Mouse (Mus musculus): ENCODE measurements around the gene Rufy2. TPM values are rescaled to one million over a fixed set of nuclear protein-coding genes. Genes with fewer than 3 reads are reported as not detected.

Rufy2 gene
- total and polyA plus RNA-seq, 2 experiments from 2014 or later: 9.7 to 11.7 TPM

GRCm38 (mm10) chr10:63039867-63040628, 60.0 kb downstream of the Rufy2 start:
- no peaks in the 10 kb centered on the region for H3K9me3 ChIP-seq (replicated peaks; ENCODE audit: control insufficient read depth, low read length)
- peaks cover 3% of the 10 kb centered on the region; the same call in 1 of the 2 replicates for H3K4me1 ChIP-seq (ENCODE audit: control insufficient read depth, insufficient read depth)
- ATAC-seq (ENCODE audit: insufficient read depth, low read depth) (peak; percentile 51; the same call in 1 of the 2 replicates), DNase-seq (ENCODE audit: low spot score) (no peak)
- no peak overlapping the region for H3K4me3 ChIP-seq (ENCODE audit: low read depth, low read length)
- TF ChIP-seq CTCF (IDR thresholded peaks at IDR 0.05; ENCODE audit: low read depth) (no peak), EP300 (IDR thresholded peaks at IDR 0.05; ENCODE audit: low read depth) (no peak)
- H3K36me3 ChIP-seq (replicated peaks; ENCODE audit: control insufficient read depth, insufficient read depth, low read length): no peaks in the 10 kb centered on the region
- H3K27ac ChIP-seq (ENCODE audit: low read depth): no peak overlapping the region
- no peak overlapping the region for H3K4me2 ChIP-seq (ENCODE audit: low read depth, low read length)
- 39% methylated on average over 5 of the region's 5 CpGs for WGBS
- H3K27me3 ChIP-seq (ENCODE audit: control insufficient read depth, insufficient read depth, low read length): no peaks in the 10 kb centered on the region
- no peak overlapping the region for H3K9ac ChIP-seq (replicated peaks; ENCODE audit: low read depth, low read length)

GRCm38 (mm10) chr10:63043154-63043553, 63.1 kb downstream of the Rufy2 start:
- Histone ChIP-seq H3K9me3 (replicated peaks; ENCODE audit: control insufficient read depth, low read length) (no peaks in the 10 kb centered on the region), H3K27me3 (ENCODE audit: control insufficient read depth, insufficient read depth, low read length) (no peaks in the 10 kb centered on the region), H3K36me3 (replicated peaks; ENCODE audit: control insufficient read depth, insufficient read depth, low read length) (no peaks in the 10 kb centered on the region), H3K4me3 (ENCODE audit: low read depth, low read length) (no peak overlapping the region), H3K4me2 (ENCODE audit: low read depth, low read length) (no peak overlapping the region), H3K27ac (ENCODE audit: low read depth) (no peak overlapping the region), H3K4me1 (ENCODE audit: control insufficient read depth, insufficient read depth) (peaks cover 3% of the 10 kb centered on the region; the same call in 1 of the 2 replicates), H3K9ac (replicated peaks; ENCODE audit: low read depth, low read length) (no peak overlapping the region)
- DNase-seq (ENCODE audit: low spot score) (no peak), ATAC-seq (ENCODE audit: insufficient read depth, low read depth) (no peak)
- TF ChIP-seq CTCF (IDR thresholded peaks at IDR 0.05; ENCODE audit: low read depth) (peak; percentile 42), EP300 (IDR thresholded peaks at IDR 0.05; ENCODE audit: low read depth) (no peak)
- WGBS: 56% methylated on average over 3 of the region's 3 CpGs

GRCm38 (mm10) chr10:63047751-63048150, 67.7 kb downstream of the Rufy2 start:
- DNase-seq (ENCODE audit: low spot score) (no peak), ATAC-seq (ENCODE audit: insufficient read depth, low read depth) (no peak)
- Histone ChIP-seq H3K4me2 (ENCODE audit: low read depth, low read length) (no peak overlapping the region), H3K9me3 (replicated peaks; ENCODE audit: control insufficient read depth, low read length) (no peaks in the 10 kb centered on the region), H3K4me3 (ENCODE audit: low read depth, low read length) (no peak overlapping the region), H3K27me3 (ENCODE audit: control insufficient read depth, insufficient read depth, low read length) (no peaks in the 10 kb centered on the region), H3K4me1 (ENCODE audit: control insufficient read depth, insufficient read depth) (no peaks in the 10 kb centered on the region; the same call in 1 of the 2 replicates), H3K36me3 (replicated peaks; ENCODE audit: control insufficient read depth, insufficient read depth, low read length) (no peaks in the 10 kb centered on the region), H3K27ac (ENCODE audit: low read depth) (no peak overlapping the region), H3K9ac (replicated peaks; ENCODE audit: low read depth, low read length) (no peak overlapping the region)
- TF ChIP-seq EP300 (IDR thresholded peaks at IDR 0.05; ENCODE audit: low read depth) (no peak), CTCF (IDR thresholded peaks at IDR 0.05; ENCODE audit: low read depth) (no peak)
- WGBS: 77% methylated on average over 8 of the region's 8 CpGs

GRCm38 (mm10) chr10:63049106-63049505, 69.1 kb downstream of the Rufy2 start:
- Histone ChIP-seq H3K27ac (ENCODE audit: low read depth) (no peak overlapping the region), H3K36me3 (replicated peaks; ENCODE audit: control insufficient read depth, insufficient read depth, low read length) (no peaks in the 10 kb centered on the region), H3K27me3 (ENCODE audit: control insufficient read depth, insufficient read depth, low read length) (no peaks in the 10 kb centered on the region), H3K4me1 (ENCODE audit: control insufficient read depth, insufficient read depth) (no peaks in the 10 kb centered on the region), H3K4me2 (ENCODE audit: low read depth, low read length) (no peak overlapping the region), H3K9me3 (replicated peaks; ENCODE audit: control insufficient read depth, low read length) (no peaks in the 10 kb centered on the region), H3K4me3 (ENCODE audit: low read depth, low read length) (no peak overlapping the region), H3K9ac (replicated peaks; ENCODE audit: low read depth, low read length) (no peak overlapping the region)
- TF ChIP-seq EP300 (IDR thresholded peaks at IDR 0.05; ENCODE audit: low read depth) (no peak), CTCF (IDR thresholded peaks at IDR 0.05; ENCODE audit: low read depth) (no peak)
- ATAC-seq (ENCODE audit: insufficient read depth, low read depth): no peak
- WGBS: 83% methylated on average over 2 of the region's 2 CpGs
- no peak for DNase-seq (ENCODE audit: low spot score)

GRCm38 (mm10) chr10:63051267-63051666, 71.2 kb downstream of the Rufy2 start:
- DNase-seq (ENCODE audit: low spot score): no peak
- no peak overlapping the region for H3K27ac ChIP-seq (ENCODE audit: low read depth)
- no peaks in the 10 kb centered on the region for H3K4me1 ChIP-seq (ENCODE audit: control insufficient read depth, insufficient read depth)
- ATAC-seq (ENCODE audit: insufficient read depth, low read depth): no peak
- H3K9me3 ChIP-seq (replicated peaks; ENCODE audit: control insufficient read depth, low read length): no peaks in the 10 kb centered on the region
- H3K27me3 ChIP-seq (ENCODE audit: control insufficient read depth, insufficient read depth, low read length): no peaks in the 10 kb centered on the region
- no peak overlapping the region for H3K9ac ChIP-seq (replicated peaks; ENCODE audit: low read depth, low read length)
- H3K4me2 ChIP-seq (ENCODE audit: low read depth, low read length): no peak overlapping the region
- H3K4me3 ChIP-seq (ENCODE audit: low read depth, low read length): no peak overlapping the region
- TF ChIP-seq EP300 (IDR thresholded peaks at IDR 0.05; ENCODE audit: low read depth) (no peak), CTCF (IDR thresholded peaks at IDR 0.05; ENCODE audit: low read depth) (no peak)
- 66% methylated on average over 7 of the region's 7 CpGs for WGBS
- H3K36me3 ChIP-seq (replicated peaks; ENCODE audit: control insufficient read depth, insufficient read depth, low read length): no peaks in the 10 kb centered on the region

GRCm38 (mm10) chr10:63052011-63052410, 72.0 kb downstream of the Rufy2 start:
- WGBS: 85% methylated on average over 6 of the region's 6 CpGs
- no peak overlapping the region for H3K9ac ChIP-seq (replicated peaks; ENCODE audit: low read depth, low read length)
- TF ChIP-seq CTCF (IDR thresholded peaks at IDR 0.05; ENCODE audit: low read depth) (no peak), EP300 (IDR thresholded peaks at IDR 0.05; ENCODE audit: low read depth) (no peak)
- no peaks in the 10 kb centered on the region for H3K36me3 ChIP-seq (replicated peaks; ENCODE audit: control insufficient read depth, insufficient read depth, low read length)
- H3K4me1 ChIP-seq (ENCODE audit: control insufficient read depth, insufficient read depth): no peaks in the 10 kb centered on the region
- no peak overlapping the region for H3K4me2 ChIP-seq (ENCODE audit: low read depth, low read length)
- H3K4me3 ChIP-seq (ENCODE audit: low read depth, low read length): no peak overlapping the region
- no peaks in the 10 kb centered on the region for H3K27me3 ChIP-seq (ENCODE audit: control insufficient read depth, insufficient read depth, low read length)
- no peak overlapping the region for H3K27ac ChIP-seq (ENCODE audit: low read depth)
- DNase-seq (ENCODE audit: low spot score): no peak
- no peak for ATAC-seq (ENCODE audit: insufficient read depth, low read depth)
- H3K9me3 ChIP-seq (replicated peaks; ENCODE audit: control insufficient read depth, low read length): no peaks in the 10 kb centered on the region
